Mouse (Mus musculus) heart, adult 18-20 months (tissue): ENCODE results near the gene Ddah1. TPM values are rescaled to one million over a fixed set of nuclear protein-coding genes. Genes with fewer than 3 reads are reported as not detected.
A peak's percentile ranks its signal among the peaks of the same experiment; 100 is the strongest.
"Not testable (repeated sequence)": the region's sequence is repeated elsewhere in the genome, so short reads cannot be mapped to it uniquely, and the experiment has no call there.

ENCODE experiments used
- DNase-seq, 2 experiments: peaks; one replicate each; pipeline ENCODE4 v3.0.0; 2021 to 2022; ENCODE audit warnings: mixed read lengths in 1 of 2
- total RNA-seq, 2 experiments: library from RNA; stranded (reverse); gene quantifications; 2 replicates each; pipeline ENCODE4 v1.2.3; 2021

The Ddah1 gene
- total RNA-seq, 2 experiments from 2014 or later, result 6.4 to 8.2 TPM

DNA sequence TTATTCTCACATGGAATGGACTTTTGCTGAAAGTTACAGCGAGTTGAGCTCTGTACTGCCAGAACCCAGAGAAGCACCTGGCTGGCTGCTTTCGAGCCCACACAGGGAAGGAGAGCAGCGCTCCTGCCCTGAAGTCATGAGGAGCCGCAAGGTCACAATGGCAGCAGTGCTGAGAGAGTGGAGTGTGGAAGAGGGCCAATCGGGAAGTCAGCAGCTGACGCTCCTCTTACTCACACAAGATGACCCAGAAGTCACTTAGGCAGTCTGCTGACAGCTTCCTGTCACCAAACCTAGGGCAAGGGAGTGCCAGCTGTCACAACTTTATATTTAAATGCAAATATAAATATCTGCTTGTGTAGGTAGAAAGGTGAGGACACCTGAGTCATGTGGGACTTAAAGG, 154.8 kb downstream of the Ddah1 start:
- peak in 1 of 2 experiments; percentile 16 for DNase-seq

DNA sequence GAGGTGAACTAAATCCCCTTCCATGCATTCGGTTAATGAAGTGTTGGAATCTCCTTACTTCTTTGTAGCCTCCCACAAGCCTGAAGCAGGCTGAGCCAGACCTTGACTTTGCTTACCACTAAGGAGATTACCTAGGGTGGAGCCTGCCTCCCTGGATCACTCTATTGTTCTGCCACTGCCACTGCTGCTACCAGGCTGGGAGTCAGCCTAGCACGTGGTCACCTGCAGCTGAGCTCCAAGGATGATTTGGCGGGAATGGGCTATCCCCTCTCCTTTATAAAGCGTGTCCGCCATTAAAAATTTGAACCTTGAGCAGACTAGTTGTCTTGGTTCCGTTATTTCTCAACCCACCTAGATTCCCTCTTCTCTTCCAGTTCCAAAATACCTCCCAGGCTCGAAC, 155.5 kb downstream of the Ddah1 start:
- DNase-seq, result not testable (repeated sequence)

- DNase-seq, result no peak
These were observed 157.9 kb downstream of the Ddah1 start for GRCm38 (mm10) chr3:145916374-145916773.

DNA sequence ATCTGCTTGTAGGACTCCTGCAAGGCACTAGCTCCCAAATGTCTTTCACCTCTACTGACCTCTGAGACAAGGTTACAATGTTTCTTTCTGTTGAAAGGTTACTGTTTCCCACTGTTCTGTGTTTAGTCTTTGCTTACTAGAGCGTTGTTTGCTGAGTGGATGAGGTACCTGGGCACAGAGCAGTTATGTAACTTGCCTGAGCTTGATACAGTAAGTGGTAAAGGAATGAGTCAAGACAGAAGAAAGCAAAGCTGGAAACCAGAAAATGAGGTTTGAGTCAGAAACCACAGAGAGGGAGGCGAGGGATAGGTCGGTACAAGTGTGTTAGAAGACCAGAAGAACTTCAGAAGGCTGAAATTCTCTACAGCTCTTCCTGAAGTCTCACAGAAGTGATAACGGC, 158.4 kb downstream of the Ddah1 start:
- no peak for DNase-seq

GRCm38 (mm10) chr3:145922019-145922854, 163.8 kb downstream of the Ddah1 start, which contains the start of gene Bcl10:
Gene Bcl10, plus strand, starts transcription at chr3:145922804.
- peak in 1 of 2 experiments; percentile 34 for DNase-seq

DNA sequence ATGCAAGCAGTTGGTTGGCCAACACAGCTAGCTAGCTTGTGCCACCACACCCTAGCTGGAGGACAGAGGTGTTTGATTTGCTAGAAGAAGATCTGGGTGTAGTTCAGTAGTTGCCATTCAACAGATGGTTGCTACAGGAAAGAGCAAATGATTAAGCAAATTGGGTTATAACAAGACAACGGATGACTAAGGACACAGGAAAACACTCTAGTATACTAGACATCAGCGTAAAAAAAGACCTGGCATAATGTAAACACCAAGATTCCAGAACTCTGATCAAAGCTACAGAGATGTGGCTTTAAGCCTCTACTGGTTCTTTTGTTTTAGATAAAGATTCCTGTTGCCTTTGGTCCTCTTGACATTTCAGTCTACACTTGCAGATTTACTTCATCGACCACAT, 164.5 kb downstream of the Ddah1 start:
- DNase-seq, result no peak

GRCm38 (mm10) chr3:145923874-145924577, 165.6 kb downstream of the Ddah1 start:
- peak; percentile 99 to 100 for DNase-seq

DNA sequence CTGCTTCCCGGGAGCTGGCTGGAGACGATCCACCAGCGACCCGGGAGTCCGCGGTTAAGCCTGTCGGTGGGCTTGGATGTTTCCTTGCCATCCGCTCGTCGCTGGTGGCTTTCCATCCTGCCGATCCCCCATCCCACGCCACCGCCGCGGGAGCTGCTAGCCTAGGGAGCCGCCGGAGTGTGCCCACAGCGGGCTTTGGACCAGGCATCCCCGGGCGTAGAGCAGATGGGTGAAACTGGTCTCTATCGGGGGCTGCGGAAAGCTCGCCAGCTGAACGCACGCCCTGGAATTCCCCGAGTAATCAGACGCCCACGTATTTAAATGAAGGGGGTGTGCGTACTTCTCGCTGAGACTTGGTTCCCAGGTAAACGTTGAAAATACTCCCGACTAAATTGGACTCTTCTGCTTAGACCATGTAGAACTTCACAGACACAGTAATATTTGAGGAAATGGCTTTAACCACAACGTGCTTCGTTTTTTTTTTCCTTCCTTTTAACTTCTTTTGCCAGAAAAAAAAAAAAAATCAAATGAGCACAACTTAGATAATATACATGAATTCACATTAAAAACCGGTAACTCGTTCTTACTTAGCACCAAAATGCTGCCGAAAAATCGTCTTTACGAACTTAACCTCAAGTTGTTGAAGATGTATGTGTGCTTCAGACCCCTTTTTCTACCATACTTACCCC, 166.3 kb downstream of the Ddah1 start:
- peak; percentile 67 to 68 for DNase-seq

GRCm38 (mm10) chr3:145925506-145925905, 167.0 kb downstream of the Ddah1 start:
- DNase-seq, result no peak

DNA sequence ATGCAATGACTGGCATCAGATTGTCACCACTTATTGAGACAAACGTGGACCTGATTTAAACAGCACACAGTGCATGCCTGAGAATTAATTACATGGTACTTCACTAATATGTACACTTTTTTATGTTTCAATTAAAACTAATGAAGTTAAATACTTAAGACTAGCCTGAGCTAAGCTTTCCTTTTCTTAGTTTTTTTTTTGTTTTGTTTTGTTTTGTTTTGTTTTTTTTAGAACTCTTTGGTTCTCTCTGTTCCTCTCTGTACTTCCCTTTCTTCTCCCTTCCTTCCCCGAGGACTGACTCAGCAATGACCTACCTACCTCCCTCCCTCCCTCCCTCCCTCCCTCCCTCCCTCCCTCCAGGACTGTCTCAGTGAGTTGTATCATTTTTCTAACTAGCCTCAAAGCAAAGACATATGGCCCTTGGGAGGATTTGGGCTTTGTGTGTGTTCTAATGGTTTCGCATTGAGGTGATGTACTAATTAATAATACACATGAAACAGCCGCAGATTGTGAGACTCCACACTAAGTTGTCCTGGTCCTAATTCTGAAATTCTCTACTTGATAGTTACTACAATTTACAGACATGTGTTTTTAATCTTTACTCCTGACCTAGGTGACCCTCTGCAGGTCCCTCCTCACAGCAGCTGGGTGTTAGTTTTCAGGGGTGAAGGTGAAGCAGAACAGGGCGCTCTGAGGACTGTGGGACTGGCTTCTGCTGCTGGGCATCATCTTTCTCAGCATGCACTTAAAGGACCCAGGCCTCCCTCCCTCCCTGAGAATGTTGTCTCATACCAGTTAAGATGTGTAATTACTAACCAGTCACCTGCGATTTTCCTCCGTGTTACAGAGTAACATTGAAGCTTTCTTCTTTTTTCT, 171.3 kb downstream of the Ddah1 start:
- no peak for DNase-seq

GRCm38 (mm10) chr3:145933845-145934244, 175.4 kb downstream of the Ddah1 start:
- DNase-seq, result no peak

DNA sequence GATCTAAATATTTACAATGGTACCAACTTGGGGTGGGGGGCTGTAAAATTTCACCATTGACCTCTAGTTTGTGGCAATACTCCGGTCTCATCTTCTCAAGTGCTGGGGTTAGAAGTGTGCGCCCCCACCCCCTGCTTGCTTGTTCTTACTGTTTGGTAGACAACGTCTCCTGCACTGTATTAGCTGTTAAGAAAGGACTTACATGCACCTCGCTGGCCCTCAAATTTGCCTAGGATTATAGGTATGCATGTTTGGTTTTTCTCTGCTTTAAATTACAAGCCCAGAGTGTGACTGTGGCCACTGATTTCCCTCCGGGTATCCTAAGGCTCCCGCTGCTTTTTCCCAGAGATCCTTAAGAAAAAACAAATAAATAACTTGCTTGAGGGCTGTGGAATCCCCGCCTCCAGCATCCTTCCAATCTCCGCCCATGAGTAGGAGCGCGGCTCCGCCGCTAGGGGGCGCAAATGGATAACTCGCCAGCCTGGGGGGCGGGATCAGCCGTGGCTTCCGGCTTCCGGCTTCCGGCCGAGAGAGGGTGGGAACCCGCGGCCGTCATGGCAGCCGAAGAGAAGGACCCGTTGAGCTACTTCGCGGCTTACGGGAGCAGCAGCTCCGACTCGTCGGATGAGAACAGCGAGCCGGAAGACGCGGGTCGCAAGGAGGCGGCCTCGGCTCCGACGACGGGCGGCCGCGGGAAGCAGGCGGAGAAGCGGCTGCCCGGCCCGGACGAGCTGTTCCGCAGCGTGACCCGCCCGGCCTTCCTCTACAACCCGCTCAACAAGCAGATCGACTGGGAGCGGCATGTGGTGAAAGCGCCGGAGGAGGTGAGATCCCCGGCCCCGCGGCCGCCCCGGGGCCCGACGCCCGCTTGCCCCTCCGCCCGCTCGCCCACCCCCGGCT, 179.3 kb downstream of the Ddah1 start, which contains the start of gene 2410004B18Rik:
Gene 2410004B18Rik (plus strand): TSS at position 510 of the 900 bp plus-strand sequence.
- peak; percentile 92 to 94 for DNase-seq

- no peak for DNase-seq
These were observed 180.2 kb downstream of the Ddah1 start for GRCm38 (mm10) chr3:145938405-145939349.

DNA sequence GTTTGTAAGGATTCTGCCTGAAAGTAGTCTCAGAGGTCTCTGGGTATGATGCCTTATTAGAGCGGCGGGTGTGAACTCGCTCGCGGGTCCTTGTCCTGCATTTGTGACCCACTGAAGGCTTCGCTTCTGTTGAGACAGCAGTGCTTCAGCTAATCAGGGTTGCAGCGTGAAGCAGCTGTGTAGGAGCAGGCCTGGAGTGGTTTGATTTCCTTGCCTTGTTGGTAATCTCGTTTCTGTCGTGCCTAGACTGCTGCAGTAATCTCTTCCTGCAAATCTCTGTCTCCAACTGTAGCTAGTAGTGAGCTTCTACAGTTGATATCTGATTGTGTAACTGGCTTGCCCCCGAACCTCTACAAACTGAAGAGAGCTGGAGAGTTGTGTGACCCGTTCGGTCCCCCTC, 180.9 kb downstream of the Ddah1 start:
- DNase-seq, result no peak

GRCm38 (mm10) chr3:145939971-145940370, 181.5 kb downstream of the Ddah1 start:
- DNase-seq, result no peak

DNA sequence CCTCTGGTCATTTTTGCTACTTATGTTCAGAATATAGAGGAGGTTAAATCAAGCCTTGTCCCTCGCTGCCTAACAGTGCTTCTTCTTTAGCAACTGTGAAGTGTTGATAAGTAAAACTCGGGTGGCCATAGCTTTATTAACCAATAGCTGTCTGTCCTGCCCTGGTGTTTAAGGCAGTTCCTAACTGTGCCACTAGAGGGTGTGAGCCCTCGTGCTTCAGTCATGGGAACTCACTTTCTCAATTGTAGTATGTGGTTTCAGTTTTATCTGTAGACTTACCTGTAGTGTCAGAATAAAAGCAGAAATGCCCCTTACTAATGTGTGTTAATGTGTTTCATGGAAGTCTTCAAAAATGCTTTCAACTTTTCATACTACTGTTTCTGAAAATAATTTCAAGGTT, 183.5 kb downstream of the Ddah1 start:
- peak; percentile 63 to 86 for DNase-seq
